ENCODE assay signal across 29 mouse cellular contexts in genomic region chr14:100630197-100630596, GRCm38 (mm10).
DNase-seq lines count a peak whose midpoint lies in the region; ATAC-seq lines count a peak whose summit lies in the region.
"Had no signal": no experiment of that assay in that cellular context is flagged by ENCODE, and none has a peak within 500 bp of the region (broad histone marks: within the 10 kb centered on the region; RNA-seq: fewer than 3 reads in every experiment).

No protein-coding gene starts in this region.

- no peak overlapping the region for H3K4me3 ChIP-seq in forebrain, embryonic 13.5 days
- no peak overlapping the region for H3K4me3 ChIP-seq in forebrain, embryonic 16.5 days (replicated peaks; ENCODE audit: low read length)
- H3K4me3 ChIP-seq in midbrain, embryonic 11.5 days (ENCODE audit: low read depth, low read length) = no peak overlapping the region
- H3K4me3 ChIP-seq in midbrain, embryonic 10.5 days = no peak overlapping the region
- H3K4me3 ChIP-seq in kidney, embryonic 15.5 days (replicated peaks) = no peak overlapping the region
- H3K4me3 ChIP-seq: embryonic facial prominence, embryonic 10.5 days; embryonic facial prominence, embryonic 13.5 days; erythroblast, embryonic 14.5 days; forebrain, embryonic 12.5 days; heart, adult 2 months; heart, embryonic 10.5 days; heart, embryonic 13.5 days had no signal

- H3K9ac ChIP-seq in forebrain, embryonic 13.5 days = no peak overlapping the region
- no peak overlapping the region for H3K9ac ChIP-seq in forebrain, embryonic 16.5 days (replicated peaks; ENCODE audit: low read depth, low read length)
- H3K9ac ChIP-seq in midbrain, embryonic 11.5 days (ENCODE audit: low read length) = no peak overlapping the region
- H3K9ac ChIP-seq in kidney, embryonic 15.5 days = no peak overlapping the region
- H3K9ac ChIP-seq: embryonic facial prominence, embryonic 13.5 days; forebrain, embryonic 12.5 days; heart, embryonic 13.5 days; hindbrain, embryonic 14.5 days had no signal

- DNase-seq in midbrain, embryonic 11.5 days (ENCODE audit: low spot score, missing footprints) = peak; percentile 33
- DNase-seq in midbrain, embryonic 10.5 days (ENCODE audit: low spot score) = no peak
- peak; percentile 10 for DNase-seq in ZHBTc4 (ENCODE audit: low read depth, low spot score)
- DNase-seq in ovary, postnatal 10 days (ENCODE audit: low spot score) = no peak
- DNase-seq: adrenal gland, adult 8-10 months; adrenal gland, postnatal 25 days; B cell, adult 2 months; cerebellum, adult 18-20 months; cerebellum, adult 9-10 months; cerebellum, postnatal 25 days; embryo, embryonic 11 days; gastrocnemius, postnatal 10 days; gastrocnemius, postnatal 36 days; heart, adult 2 months; heart, postnatal 14 days; heart, postnatal 4 days had no signal

- 63% methylated on average over 6 of the region's 6 CpGs for WGBS in forebrain, embryonic 13.5 days
- 53% methylated on average over 6 of the region's 6 CpGs for WGBS in forebrain, embryonic 16.5 days
- WGBS in midbrain, embryonic 11.5 days = 67% methylated on average over 6 of the region's 6 CpGs
- WGBS in midbrain, embryonic 10.5 days = 63% methylated on average over 6 of the region's 6 CpGs
- WGBS in kidney, embryonic 15.5 days = 63% methylated on average over 6 of the region's 6 CpGs

- H3K36me3 ChIP-seq in forebrain, embryonic 13.5 days (ENCODE audit: poor library complexity, severe bottlenecking) = no peaks in the 10 kb centered on the region
- H3K36me3 ChIP-seq in forebrain, embryonic 16.5 days (ENCODE audit: control insufficient read depth, insufficient read depth) = no peaks in the 10 kb centered on the region
- no peaks in the 10 kb centered on the region for H3K36me3 ChIP-seq in midbrain, embryonic 11.5 days (ENCODE audit: control insufficient read depth, insufficient read depth, low read length)
- no peaks in the 10 kb centered on the region for H3K36me3 ChIP-seq in midbrain, embryonic 10.5 days
- H3K36me3 ChIP-seq in kidney, embryonic 15.5 days = no peaks in the 10 kb centered on the region
- H3K36me3 ChIP-seq: embryonic facial prominence, embryonic 10.5 days; embryonic facial prominence, embryonic 13.5 days; forebrain, embryonic 12.5 days; heart, embryonic 10.5 days; heart, embryonic 13.5 days had no signal

- H3K4me1 ChIP-seq in forebrain, embryonic 13.5 days = no peaks in the 10 kb centered on the region
- H3K4me1 ChIP-seq in forebrain, embryonic 16.5 days (replicated peaks; ENCODE audit: control insufficient read depth, insufficient read depth, low read length) = no peaks in the 10 kb centered on the region
- no peaks in the 10 kb centered on the region for H3K4me1 ChIP-seq in midbrain, embryonic 11.5 days (ENCODE audit: control insufficient read depth, insufficient read depth, low read length)
- H3K4me1 ChIP-seq in midbrain, embryonic 10.5 days = peaks cover 2% of the 10 kb centered on the region; the same call in 1 of the 2 replicates
- H3K4me1 ChIP-seq in kidney, embryonic 15.5 days = no peaks in the 10 kb centered on the region
- H3K4me1 ChIP-seq: embryonic facial prominence, embryonic 13.5 days; forebrain, embryonic 12.5 days; heart, embryonic 10.5 days; heart, embryonic 13.5 days had no signal

- peak; percentile 59; the same call in 1 of the 2 replicates for ATAC-seq in forebrain, embryonic 13.5 days
- no peak for ATAC-seq in forebrain, embryonic 16.5 days
- no peak for ATAC-seq in midbrain, embryonic 11.5 days (ENCODE audit: low FRiP score)
- ATAC-seq in kidney, embryonic 15.5 days (replicated peaks; ENCODE audit: low FRiP score) = no peak
- ATAC-seq: hindbrain, postnatal 0 days; inflammation-experienced regulatory T-cells, adult 6 months; intestine, embryonic 16.5 days had no signal

- H3K9me3 ChIP-seq in forebrain, embryonic 13.5 days (replicated peaks) = no peaks in the 10 kb centered on the region
- no peaks in the 10 kb centered on the region for H3K9me3 ChIP-seq in forebrain, embryonic 16.5 days (ENCODE audit: control insufficient read depth, low read length)
- no peaks in the 10 kb centered on the region for H3K9me3 ChIP-seq in midbrain, embryonic 11.5 days (ENCODE audit: control insufficient read depth, low read length)
- H3K9me3 ChIP-seq in midbrain, embryonic 10.5 days (replicated peaks) = no peaks in the 10 kb centered on the region
- H3K9me3 ChIP-seq in kidney, embryonic 15.5 days (replicated peaks) = no peaks in the 10 kb centered on the region
- H3K9me3 ChIP-seq: embryonic facial prominence, embryonic 10.5 days; embryonic facial prominence, embryonic 13.5 days; forebrain, embryonic 12.5 days; heart, embryonic 10.5 days; heart, embryonic 13.5 days had no signal

- H3K27me3 ChIP-seq in forebrain, embryonic 13.5 days = no peaks in the 10 kb centered on the region
- no peaks in the 10 kb centered on the region for H3K27me3 ChIP-seq in forebrain, embryonic 16.5 days (replicated peaks; ENCODE audit: control insufficient read depth, insufficient read depth, low read length)
- H3K27me3 ChIP-seq in midbrain, embryonic 11.5 days (ENCODE audit: control insufficient read depth, insufficient read depth, low read length) = no peaks in the 10 kb centered on the region
- H3K27me3 ChIP-seq in midbrain, embryonic 10.5 days (ENCODE audit: low read depth, poor library complexity, severe bottlenecking) = no peaks in the 10 kb centered on the region
- no peaks in the 10 kb centered on the region for H3K27me3 ChIP-seq in kidney, embryonic 15.5 days
- H3K27me3 ChIP-seq: embryonic facial prominence, embryonic 13.5 days; forebrain, embryonic 12.5 days; heart, embryonic 13.5 days had no signal

- H3K27ac ChIP-seq in forebrain, embryonic 13.5 days = no peak overlapping the region
- no peak overlapping the region for H3K27ac ChIP-seq in forebrain, embryonic 16.5 days (ENCODE audit: low read length)
- no peak overlapping the region for H3K27ac ChIP-seq in midbrain, embryonic 11.5 days (ENCODE audit: low read depth, low read length)
- H3K27ac ChIP-seq in midbrain, embryonic 10.5 days (replicated peaks) = no peak overlapping the region
- no peak overlapping the region for H3K27ac ChIP-seq in kidney, embryonic 15.5 days
- H3K27ac ChIP-seq: embryonic facial prominence, embryonic 10.5 days; embryonic facial prominence, embryonic 13.5 days; forebrain, embryonic 12.5 days; heart, adult 2 months; heart, embryonic 10.5 days; heart, embryonic 13.5 days; hindbrain, embryonic 14.5 days; hindbrain, postnatal 0 days had no signal

- no peak overlapping the region for H3K4me2 ChIP-seq in forebrain, embryonic 13.5 days
- no peak overlapping the region for H3K4me2 ChIP-seq in forebrain, embryonic 16.5 days (ENCODE audit: low read length)
- H3K4me2 ChIP-seq in midbrain, embryonic 11.5 days = no peak overlapping the region
- no peak overlapping the region for H3K4me2 ChIP-seq in kidney, embryonic 15.5 days
- H3K4me2 ChIP-seq: embryonic facial prominence, embryonic 13.5 days; forebrain, embryonic 12.5 days; heart, embryonic 13.5 days; hindbrain, embryonic 14.5 days had no signal

Comparison
In these comparisons a context has a peak if more than half of its experiments do, and no peak if none do; other contexts are left out.
1. DNase-seq: peak in midbrain, embryonic 11.5 days (single experiment) and ZHBTc4 (single experiment); none in midbrain, embryonic 10.5 days (single experiment) and ovary, postnatal 10 days (single experiment).